Mouse (Mus musculus) layer of hippocampus, adult 11-12 months (tissue): ENCODE measurements around the gene Pex11b.
"Not testable (repeated sequence)": the region's sequence is repeated elsewhere in the genome, so short reads cannot be mapped to it uniquely, and the experiment has no call there.

Experiments
- DNase-seq: peaks from one replicate; pipeline ENCODE4 v3.0.0; 2022; ENCODE audit warnings: low spot score

The Pex11b gene

DNA sequence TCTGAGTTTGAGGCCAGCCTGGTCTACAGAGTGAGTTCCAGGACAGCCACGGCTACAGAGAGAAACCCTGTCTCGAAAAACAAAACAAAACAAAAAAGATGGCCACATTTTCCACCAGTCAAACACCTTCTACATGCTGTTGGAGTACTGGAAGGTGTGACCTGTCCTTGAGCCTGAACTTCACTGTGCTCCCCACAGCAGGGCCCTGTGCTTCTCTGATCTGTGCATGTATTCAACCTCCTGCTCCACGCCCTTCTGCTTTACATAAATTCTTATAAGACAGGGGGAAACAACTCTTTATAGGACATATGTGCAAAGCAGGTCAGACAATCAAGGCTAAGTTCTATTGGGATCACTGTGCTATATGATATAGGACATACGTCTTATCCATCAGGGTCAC is 12.0 kb upstream of the Pex11b start:
- no peak for DNase-seq

DNA sequence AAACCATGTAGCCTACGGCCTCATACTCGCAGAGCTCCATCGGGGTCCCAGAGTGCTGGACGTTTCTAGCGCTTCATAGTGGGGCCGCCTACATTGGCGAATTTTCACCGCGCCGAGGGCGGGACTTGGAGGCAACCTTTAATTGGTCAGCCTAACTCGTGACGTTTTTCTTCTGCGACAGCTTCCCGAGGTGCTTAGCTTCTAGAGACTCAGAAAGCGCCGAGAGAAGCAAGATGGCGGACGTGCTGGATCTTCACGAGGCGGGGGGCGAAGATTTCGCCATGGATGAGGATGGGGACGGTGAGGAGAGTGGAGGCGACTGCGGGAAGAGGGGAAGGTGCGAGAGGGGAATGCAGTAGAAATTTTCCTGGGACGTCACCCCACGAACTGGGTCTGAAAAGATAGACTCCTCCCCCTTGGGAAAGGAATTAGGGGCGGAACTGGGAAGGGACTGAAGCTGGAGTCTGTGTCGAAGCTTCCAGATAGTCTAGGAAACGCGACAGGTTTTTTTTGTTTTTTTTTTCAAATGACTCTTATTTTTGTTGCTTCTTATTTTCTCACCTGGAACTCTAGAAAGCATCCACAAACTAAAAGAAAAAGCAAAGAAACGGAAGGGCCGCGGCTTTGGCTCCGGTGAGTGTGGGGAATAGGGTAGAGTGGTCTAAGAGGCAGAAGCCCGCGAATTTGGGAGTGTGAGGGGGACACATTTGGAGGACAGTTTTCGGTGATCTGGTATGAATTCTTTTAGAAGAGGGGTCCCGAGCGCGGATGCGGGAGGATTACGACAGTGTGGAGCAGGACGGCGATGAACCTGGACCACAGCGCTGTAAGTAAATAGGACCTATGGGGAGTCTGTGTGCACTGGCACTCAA is 5.2 kb upstream of the Pex11b start, which contains the start of gene Rbm8a:
Rbm8a (plus strand) TSS at position 205 of the 872 bp plus-strand sequence.
- peak; percentile 97 for DNase-seq

DNA sequence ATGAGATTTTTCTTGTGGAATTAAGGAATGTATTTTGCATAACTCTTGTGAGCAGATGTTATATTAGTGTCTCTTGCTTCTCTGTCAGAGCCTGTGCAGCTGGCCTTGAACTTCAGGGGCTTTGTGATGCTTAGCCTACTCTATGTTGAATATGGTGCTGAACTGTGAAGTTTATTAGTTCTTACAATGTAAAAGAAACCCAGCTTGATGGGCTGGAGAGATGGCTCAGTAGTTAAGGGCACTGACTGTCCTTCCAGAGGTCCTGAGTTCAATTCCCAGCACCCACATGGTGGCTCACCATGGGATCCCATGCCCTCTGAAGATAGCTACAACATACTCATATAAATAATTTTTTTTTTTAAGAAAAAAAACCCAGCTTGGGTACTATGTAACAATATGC is 3.1 kb upstream of the Pex11b start:
- DNase-seq, result no peak

DNA sequence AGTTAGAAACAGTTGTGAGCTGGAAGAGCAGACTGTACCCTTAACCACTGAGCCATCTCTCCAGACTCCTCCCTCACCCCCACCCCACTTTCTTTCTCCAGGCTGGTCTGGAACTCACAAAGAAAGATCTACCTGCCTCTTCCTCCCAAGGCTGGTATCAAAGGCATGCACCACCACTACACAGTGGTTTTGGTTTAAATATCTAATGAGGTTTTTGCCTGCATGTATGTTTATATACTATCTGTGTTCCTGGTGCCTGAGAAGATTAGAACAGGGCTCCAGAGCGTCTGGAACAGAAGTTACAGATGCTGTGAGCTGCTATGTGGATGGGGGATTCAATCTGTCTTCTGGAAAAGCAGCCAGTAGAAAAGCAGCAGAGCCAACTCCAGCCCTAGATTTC is 1.2 kb upstream of the Pex11b start:
- no peak for DNase-seq

DNA sequence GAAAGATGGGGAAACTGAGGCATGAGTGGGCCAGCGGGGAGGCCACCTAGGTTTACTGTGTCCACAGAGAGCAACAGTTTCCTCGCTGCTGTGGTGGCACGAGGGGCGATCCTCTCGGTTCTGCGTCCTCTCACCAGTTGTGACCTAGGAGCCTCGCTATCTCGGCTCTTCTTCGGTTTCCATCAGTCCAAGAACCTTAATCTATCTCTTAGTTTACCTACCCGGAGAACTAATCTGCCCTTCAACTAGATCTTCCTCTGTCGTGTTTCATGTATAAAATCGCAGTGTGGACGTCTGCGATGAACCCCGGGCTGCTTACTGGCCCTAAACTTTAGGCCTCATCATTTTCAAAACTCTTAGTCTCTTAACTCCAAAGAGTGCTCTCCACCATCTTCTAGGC is 730 bp downstream of the Pex11b start:
- DNase-seq, result no peak

DNA sequence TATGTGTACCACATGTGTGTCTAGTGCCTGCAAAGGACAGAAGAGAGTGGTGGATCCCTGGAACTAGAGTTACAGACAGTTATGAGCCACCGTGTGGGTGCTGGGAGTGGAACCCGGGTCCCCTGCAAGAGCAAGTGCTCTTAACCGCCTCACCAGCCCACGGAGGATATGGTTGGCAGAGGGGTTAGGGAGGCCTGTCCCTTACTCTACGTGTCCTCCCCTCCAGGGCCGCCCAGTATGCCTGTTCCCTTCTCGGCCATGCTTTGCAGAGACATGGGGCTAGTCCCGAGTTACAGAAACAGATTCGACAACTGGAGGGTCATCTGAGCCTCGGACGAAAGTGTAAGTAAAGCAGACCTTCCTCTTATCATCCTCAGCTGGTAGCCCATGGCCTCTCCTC is 1.3 kb downstream of the Pex11b start:
- no peak for DNase-seq

DNA sequence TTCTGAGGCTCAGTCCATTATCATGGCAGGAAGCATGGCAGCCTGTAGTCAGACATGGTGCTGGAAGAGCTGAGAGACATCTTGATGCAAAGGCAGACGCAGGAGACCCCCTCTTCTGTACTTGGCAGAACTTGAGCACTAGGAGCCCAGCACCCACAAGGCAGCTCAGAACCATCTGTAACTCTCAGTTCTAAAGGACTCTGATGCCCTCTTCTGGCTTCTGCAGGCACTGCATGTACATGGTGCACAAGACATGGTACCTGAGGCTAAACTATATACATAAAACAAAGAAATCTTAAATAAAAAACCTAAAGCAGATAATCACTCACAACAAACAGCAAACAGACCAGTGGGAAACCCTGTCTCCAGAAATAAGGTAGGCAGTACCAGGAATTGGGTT is 4.0 kb downstream of the Pex11b start:
- peak; percentile 65 for DNase-seq

DNA sequence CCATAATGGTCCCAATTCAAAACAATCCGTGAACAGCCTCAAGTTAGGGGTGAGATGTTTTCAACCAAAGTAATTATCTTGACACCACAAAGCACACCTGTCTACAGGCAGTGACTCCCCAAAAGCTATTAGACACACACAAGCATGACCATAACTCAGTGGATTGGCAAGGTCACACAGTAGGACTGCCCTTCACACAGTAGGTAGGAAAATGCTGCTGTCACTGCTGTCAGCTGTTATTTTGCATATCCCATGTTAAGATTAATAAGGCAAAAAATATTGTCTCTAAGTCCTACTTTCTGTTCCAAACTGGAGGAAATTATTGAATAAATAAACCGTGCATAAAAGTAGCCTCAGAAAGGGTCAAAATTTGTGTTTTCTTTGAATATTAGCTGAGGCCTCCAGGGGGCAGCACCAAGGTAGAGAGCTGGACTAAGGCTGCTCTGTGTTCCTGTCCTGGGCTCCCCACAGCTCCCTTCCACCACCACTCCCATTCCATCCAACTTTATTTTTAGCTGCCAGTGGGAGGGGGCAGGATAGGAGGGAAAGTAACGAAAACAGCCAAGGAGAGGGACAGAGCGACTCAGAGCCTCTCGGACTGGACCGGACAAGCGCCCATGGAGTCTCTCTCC is 10.0 kb downstream of the Pex11b start, which contains the start of gene Itga10:
Itga10 (plus strand) TSS at position 567 of the 632 bp plus-strand sequence.
- DNase-seq, result peak; percentile 41

DNA sequence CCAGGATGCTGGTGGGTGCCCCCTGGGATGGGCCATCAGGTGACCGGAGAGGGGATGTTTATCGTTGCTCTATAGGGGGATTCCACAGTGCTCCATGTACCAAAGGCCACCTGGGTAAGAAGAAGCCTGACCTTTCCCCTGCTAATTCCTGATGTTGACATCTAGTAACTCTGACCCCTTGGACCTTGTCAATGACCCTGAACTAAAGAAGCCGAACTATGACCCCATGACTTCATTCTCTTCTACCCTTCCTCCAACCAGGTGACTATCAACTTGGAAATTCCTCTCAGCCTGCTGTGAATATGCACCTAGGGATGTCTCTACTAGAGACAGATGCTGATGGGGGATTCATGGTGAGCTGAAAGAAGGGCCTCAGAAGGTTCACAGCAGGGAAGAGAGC is 12.2 kb downstream of the Pex11b start:
- DNase-seq, result no peak

DNA sequence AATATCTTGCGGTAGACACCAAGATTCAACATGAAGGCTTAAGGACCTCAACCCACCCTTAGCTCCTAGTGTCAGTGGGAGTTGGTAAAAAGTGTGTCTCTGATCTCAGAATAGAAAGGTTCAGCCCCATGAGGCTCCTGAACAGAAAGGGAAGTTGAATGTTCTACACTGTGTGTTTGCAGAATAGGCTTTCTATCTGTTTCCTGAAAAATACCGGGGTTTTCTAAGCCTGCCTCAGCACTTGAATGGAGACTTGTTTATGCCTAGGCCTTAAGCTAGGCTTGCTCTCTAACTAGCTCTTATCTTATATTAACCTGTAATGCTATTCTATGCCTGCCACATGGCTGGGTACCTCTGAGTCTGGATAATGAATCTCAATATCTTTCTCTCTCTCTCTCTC is 25.7 kb downstream of the Pex11b start:
- DNase-seq, result no peak

DNA sequence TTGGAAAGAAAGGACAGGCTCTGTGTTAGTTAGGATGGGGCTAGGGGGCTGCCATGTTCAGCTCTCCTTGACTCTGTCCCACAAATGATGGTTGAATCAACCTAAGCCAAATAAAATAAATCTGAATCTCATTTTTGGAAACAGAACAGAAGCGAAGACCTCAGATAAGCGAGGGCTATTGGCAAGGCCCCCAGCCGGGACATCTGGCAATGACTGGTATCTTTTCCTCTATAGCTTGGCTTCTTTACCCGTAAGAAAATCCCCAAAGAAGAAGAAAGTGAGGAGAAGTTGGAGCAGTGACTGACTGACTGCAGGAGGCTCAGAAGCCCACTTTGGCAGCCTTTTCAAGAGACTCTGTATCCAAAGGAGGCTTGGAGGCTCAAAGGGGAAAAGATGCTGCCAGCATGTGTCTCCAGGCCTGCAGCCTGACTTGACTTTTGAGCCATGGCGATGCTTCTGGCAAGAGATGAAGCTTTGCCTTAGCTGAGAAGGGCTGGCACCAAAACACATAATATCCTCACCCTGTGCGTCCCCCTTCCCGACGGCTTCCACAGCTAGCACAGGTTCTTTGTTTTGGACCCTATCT is 27.6 kb downstream of the Pex11b start:
- DNase-seq, result no peak

DNA sequence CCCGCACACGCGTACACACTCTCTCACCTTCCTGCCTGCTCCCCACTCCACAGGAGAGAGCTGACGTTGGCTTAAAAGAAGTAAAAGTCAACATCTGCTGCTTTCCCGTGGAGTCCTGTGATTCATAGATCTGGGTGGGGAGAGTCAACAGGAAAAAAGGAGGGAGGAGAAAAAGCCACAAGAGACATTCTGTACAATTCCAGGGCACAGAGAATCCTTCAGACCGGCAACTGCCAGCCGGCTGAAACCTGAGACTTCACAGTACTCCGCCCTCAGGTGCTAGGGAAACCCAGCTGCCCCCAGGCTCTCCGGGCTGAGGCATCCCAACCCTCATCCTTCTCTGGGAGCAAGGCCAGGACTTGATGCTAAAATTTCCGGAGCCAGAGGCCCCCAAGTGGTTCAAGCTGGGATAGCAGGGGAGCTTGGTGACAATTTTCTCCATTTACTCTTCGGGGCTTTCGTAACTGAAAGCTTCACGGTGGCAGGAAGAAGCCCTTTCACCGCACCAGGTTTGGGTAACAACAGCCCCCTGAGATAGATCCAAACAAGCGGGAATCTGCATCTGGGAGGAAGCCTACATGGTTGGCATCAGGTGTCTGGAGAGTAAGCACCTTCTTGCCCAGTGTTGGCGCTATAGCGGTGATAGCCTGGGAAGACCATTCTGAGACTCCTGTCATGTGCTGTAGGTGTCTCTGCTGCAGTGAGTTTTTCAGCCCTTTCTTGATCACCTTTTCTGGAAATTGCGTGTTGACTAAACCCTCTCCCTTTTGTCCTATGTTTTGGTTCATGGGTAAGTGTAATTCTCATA is 28.5 kb downstream of the Pex11b start:
- peak; percentile 88 for DNase-seq

DNA sequence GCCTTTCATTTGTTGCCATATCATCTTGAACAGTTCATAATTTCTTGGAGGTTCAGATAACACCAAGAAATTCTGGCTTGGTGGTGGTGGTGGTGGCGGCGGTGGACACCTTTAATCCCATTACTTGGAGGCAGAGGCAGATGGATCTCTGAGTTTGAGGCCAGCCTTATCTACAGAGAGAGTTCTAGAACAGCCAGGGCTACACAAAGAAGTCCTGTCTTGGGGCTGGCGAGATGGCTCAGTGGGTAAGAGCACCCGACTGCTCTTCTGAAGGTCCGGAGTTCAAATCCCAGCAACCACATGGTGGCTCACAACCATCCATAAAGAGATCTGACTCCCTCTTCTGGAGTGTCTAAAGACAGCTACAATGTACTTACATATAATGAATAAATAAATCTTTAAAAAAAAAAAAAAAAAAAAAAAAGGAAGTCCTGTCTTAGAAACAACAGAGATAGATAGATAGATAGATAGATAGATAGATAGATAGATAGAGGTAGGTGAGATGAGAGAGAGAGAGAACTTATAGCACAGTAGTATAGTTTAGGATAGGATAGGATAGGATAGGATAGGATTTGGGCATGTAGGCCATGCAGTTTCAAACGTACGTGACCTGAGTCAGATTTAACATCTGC is 30.7 kb downstream of the Pex11b start:
- DNase-seq, result not testable (repeated sequence)

DNA sequence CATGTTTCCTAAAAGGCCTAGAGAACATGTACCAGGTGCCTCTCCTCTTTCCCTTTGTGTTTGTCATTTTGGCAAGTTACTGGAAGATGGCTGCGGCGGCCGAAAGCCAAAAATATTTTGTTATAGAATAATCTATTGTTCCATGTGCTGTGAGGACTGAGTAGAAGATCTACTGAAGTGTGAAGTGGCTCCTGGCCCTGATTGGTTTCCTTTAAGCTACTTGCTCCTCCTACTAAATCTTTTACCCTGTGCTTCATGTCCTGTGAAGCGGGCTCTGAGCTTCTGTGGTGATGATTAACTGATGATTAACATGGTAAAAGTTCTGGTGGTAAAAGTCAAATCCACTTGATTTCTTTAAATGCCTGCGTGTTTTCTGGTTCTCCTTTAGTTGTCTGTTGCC is 31.7 kb downstream of the Pex11b start:
- DNase-seq, result no peak

DNA sequence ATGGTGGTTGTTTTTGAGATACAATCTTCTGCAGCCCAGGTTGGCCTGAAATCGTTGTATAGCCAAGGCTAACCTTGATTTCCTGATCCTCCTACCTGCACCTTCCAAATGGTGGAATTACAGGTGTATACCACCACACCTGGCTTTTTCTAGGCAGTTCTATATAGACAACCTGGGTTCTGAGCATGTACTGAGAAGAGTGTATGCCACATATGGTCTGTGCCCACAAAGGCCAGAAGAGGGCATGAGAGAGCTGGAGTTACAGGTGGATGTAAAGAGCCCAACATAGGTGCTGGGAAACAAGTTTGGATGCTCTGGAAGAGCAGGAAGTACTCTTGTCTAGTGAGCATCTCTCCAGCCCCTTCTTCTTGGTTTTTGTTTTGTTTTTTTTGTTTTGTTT is 32.1 kb downstream of the Pex11b start:
- no peak for DNase-seq

DNA sequence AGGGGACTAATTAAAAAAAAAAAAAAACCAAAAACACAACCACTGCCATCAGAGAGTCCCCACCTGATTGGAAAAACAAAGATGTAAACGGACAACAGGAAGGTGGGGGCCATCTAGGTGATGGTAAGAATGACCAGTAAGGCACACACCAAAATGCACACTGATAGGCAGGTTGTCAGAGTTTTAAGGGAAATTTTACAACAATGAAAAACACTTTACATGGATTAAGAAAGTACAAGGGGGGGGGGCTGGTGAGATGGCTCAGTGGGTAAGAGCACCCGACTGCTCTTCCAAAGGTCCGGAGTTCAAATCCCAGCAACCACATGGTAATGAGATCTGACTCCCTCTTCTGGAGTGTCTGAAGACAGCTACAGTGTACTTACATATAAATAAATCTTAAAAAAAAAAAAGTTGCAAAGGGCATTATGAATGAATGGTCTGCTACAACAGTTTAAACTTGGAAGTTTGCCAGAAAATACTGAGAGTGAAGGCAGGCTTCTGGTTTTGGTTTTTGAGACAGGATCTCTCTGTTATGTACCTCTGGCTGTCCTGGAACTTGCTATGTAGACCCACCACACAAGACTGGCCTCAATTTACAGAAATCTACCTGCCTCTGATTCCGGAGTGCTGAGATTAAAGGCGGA is 33.4 kb downstream of the Pex11b start:
- DNase-seq, result no peak

DNA sequence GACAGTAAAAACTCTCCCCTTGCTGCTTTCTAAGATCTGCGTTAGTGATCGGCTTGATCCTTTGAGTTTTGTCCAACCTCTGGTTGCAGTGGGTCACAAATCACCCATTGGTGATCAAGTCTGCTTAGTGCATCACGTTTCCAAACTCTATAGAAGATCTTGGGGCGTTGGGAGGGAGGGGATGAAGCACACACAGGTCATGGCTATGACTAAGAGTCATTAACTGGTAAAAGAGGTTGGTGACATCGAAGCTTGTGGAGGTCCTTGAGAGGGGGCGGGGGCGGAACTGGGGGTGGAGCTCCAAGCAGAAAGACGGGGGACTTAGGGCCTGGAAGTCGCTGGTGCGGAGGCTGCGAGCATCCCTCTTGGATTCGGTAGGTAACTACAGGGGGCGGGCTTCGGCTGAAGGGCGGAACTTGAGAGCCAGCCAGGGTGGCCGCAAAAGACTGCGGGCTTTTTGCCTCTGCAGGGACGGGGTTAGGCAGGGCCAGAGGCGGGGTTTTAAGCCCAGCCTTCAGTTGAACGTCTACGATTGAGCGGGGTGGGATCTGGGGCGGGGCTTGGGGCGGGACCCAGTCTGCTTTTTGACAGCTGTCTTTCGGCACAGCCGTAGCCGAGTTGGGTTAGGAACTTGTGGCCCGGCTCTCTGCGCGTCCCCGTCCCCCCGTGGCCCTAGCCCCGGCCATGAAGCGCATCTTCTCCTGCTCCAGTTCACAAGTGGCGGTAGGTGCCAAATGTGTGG is 34.7 kb downstream of the Pex11b start, which contains the start of gene Ankrd35:
Ankrd35 (plus strand) TSS at position 405 of the 742 bp plus-strand sequence.
- DNase-seq, result peak; percentile 68

DNA sequence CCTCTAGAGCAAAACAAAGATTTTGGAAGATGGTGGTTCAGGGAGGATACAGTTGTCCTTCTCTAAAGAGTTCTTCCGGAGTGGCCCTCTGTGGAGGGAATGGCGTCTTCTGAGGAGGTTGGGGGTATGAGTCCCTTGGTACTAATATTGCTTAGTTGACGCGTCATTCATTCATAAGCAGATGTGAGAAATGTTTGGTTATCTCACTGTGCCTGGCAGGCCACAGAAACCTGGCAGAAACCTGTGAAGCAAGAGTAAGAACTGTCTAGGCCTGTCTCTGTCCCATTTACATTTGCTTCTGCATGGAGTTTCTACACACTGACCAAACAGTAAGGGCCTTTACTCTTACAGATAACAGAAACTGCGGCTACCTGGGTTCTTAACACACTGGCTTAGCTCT is 36.3 kb downstream of the Pex11b start:
- no peak for DNase-seq

DNA sequence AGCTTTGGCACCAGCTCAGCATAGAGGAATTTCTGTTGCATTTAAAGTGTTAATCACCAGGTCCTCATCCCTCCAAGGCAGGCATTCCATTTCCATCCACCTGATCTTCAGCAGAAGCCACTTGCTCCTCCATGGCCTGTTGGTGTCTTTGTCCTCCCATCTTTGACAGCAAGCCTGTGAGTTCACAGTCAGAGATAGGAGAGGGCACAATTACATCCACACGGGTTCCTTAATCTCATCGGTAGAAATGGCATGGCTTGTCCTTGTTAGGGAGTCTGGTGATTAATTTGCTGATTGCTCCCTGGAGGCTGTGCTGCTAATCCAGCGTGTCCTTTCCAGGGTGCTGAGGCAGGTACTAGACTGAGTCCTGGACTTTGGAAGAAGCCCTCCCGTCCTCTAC is 38.3 kb downstream of the Pex11b start:
- no peak for DNase-seq

DNA sequence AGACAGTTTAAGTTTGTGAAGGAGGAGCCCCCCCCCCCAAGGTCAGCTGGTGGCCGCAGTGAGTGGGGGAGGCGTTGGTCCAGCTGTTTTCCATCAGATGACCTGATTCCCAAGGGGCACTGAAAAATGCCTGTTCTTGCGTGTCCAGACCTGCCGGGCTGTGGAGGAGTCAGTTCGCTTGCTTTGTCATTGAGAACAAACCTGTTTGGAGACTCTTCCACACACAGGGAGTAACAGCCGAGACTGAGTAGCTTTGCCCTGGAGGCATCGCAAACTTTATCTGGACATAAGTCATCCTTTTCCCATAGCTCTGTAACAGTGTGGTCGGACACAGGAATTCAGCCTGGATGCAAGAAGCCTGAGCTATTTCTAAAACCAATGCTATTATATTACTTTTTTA is 39.3 kb downstream of the Pex11b start:
- no peak for DNase-seq
